In genomic region chr3:144164665-144165385, GRCm38 (mm10) we compare ENCODE assay signal across 8 mouse cellular contexts. TPM values are rescaled to one million over a fixed set of nuclear protein-coding genes. Genes with fewer than 3 reads are reported as not detected.
DNase-seq lines count a peak whose midpoint lies in the region; ATAC-seq and TF ChIP-seq lines count a peak whose summit lies in the region.

No protein-coding gene starts in this region.

- no peak overlapping the region for H3K4me3 ChIP-seq in heart, embryonic 12.5 days
- H3K4me3 ChIP-seq in cerebellum, adult 2 months (replicated peaks; ENCODE audit: insufficient read depth, low read depth, low read length) = no peak overlapping the region
- no peak overlapping the region for H3K4me3 ChIP-seq in midbrain, embryonic 13.5 days (replicated peaks)

- 54% methylated on average over 9 of the region's 9 CpGs for WGBS in heart, embryonic 12.5 days
- WGBS in cerebellum, adult 2 months = 73% methylated on average over 9 of the region's 9 CpGs
- WGBS in midbrain, embryonic 13.5 days = 67% methylated on average over 9 of the region's 9 CpGs

- no peak overlapping the region for H3K4me2 ChIP-seq in heart, embryonic 12.5 days
- no peak overlapping the region for H3K4me2 ChIP-seq in midbrain, embryonic 13.5 days (replicated peaks)

- TF ChIP-seq CTCF in cerebellum, adult 2 months (IDR thresholded peaks at IDR 0.05; ENCODE audit: borderline replicate concordance, insufficient read depth, low read depth, low read length) = no peak

- no peaks in the 10 kb centered on the region for H3K27me3 ChIP-seq in heart, embryonic 12.5 days (replicated peaks)
- H3K27me3 ChIP-seq in cerebellum, adult 2 months (ENCODE audit: control insufficient read depth, insufficient read depth, low read length) = no peaks in the 10 kb centered on the region
- H3K27me3 ChIP-seq in midbrain, embryonic 13.5 days = no peaks in the 10 kb centered on the region

- peaks cover 17% of the 10 kb centered on the region for H3K4me1 ChIP-seq in heart, embryonic 12.5 days (replicated peaks)
- H3K4me1 ChIP-seq in cerebellum, adult 2 months (ENCODE audit: control insufficient read depth, insufficient read depth, low read length) = no peaks in the 10 kb centered on the region
- H3K4me1 ChIP-seq in midbrain, embryonic 13.5 days (replicated peaks) = no peaks in the 10 kb centered on the region

- no peak for DNase-seq in heart, postnatal 14 days
- DNase-seq in embryo, embryonic 10.5 days (ENCODE audit: low spot score) = peak; percentile 69
- DNase-seq in kidney, adult 8-10 months = peak; percentile 75 to 83
- peak; percentile 59 to 72 for DNase-seq in lung, postnatal 4 days
- no peak for DNase-seq in left cerebral cortex, postnatal 10 days (ENCODE audit: extremely low spot score in 1 of 2, low spot score in 2 of 2)
- DNase-seq in cerebellum, adult 2 months = no peak

- H3K9me3 ChIP-seq in heart, embryonic 12.5 days (replicated peaks) = no peaks in the 10 kb centered on the region
- no peaks in the 10 kb centered on the region for H3K9me3 ChIP-seq in midbrain, embryonic 13.5 days

- no peak overlapping the region for H3K9ac ChIP-seq in heart, embryonic 12.5 days
- no peak overlapping the region for H3K9ac ChIP-seq in midbrain, embryonic 13.5 days (replicated peaks)

- ATAC-seq in heart, embryonic 12.5 days (ENCODE audit: insufficient number of reproducible peaks, low FRiP score) = 0 out of 2 replicates have a peak, but pooled peaks have one; percentile 22
- no peak for ATAC-seq in midbrain, embryonic 13.5 days

- H3K36me3 ChIP-seq in heart, embryonic 12.5 days = no peaks in the 10 kb centered on the region
- no peaks in the 10 kb centered on the region for H3K36me3 ChIP-seq in midbrain, embryonic 13.5 days

- no peak overlapping the region for H3K27ac ChIP-seq in heart, embryonic 12.5 days (ENCODE audit: poor library complexity, severe bottlenecking)
- no peak overlapping the region for H3K27ac ChIP-seq in cerebellum, adult 2 months (ENCODE audit: insufficient read depth, low read length)
- H3K27ac ChIP-seq in midbrain, embryonic 13.5 days = no peak overlapping the region

- no peak for TF ChIP-seq POLR2A in cerebellum, adult 2 months (IDR thresholded peaks at IDR 0.05; ENCODE audit: borderline replicate concordance, insufficient read depth, low read length)

- intact Hi-C loops in heart, postnatal 14 days (cut with DNase I) = no loop called here
- intact Hi-C loops in left cerebral cortex, postnatal 10 days (cut with DNase I) = no loop called here

RNA-seq across cellular contexts. Expression of gene Lmo4, which starts 40.2 kb away (rescaled TPM):
- 44.9 and 45.9 TPM in 2 replicates for polyA plus RNA-seq in heart, embryonic 12.5 days (2016; fragmentation: Nextera tagmentation; extraction: Ambion mirVana)
- total RNA-seq in heart, postnatal 14 days (2021) = 10 to 100 TPM; 33.2 to 34.5 TPM
- total RNA-seq in left cerebral cortex, postnatal 10 days (2021) = 100 to 1,000 TPM; 251 to 313 TPM
- polyA plus RNA-seq in cerebellum, adult 2 months (2012; rRNA removed) = 45.3 and 49.1 TPM in 2 replicates
- polyA plus RNA-seq in midbrain, embryonic 13.5 days (2015; fragmentation: Nextera tagmentation; extraction: Ambion mirVana) = 55.3 and 60.6 TPM in 2 replicates

Comparison
In these comparisons a context has a peak if more than half of its experiments do, and no peak if none do; other contexts are left out.
1. DNase-seq: peak in embryo, embryonic 10.5 days (single experiment), kidney, adult 8-10 months (2 of 2) and lung, postnatal 4 days (2 of 2); none in heart, postnatal 14 days (0 of 2), left cerebral cortex, postnatal 10 days (0 of 2) and cerebellum, adult 2 months (0 of 2).